Mouse (Mus musculus): ENCODE results near the gene Iqca. TPM values are rescaled to one million over a fixed set of nuclear protein-coding genes. Genes with fewer than 3 reads are reported as not detected.

The Iqca gene
- polyA plus RNA-seq, 1 experiment: 19.1 TPM

GRCm38 (mm10) chr1:90060054-90060453 is 93.1 kb downstream of the Iqca start:
- Histone ChIP-seq H3K27me3 (ENCODE audit: control insufficient read depth, insufficient read depth, low read length) (no peaks in the 10 kb centered on the region), H3K36me3 (ENCODE audit: control insufficient read depth, insufficient read depth, low read length) (no peaks in the 10 kb centered on the region), H3K4me1 (ENCODE audit: control insufficient read depth, insufficient read depth, low read length) (no peaks in the 10 kb centered on the region), H3K4me3 (ENCODE audit: control insufficient read depth, low read depth, low read length) (no peak overlapping the region), H3K27ac (ENCODE audit: control insufficient read depth, insufficient read depth, low read depth, low read length) (no peak overlapping the region)
- no peak for TF ChIP-seq POLR2A (IDR thresholded peaks at IDR 0.05; ENCODE audit: control insufficient read depth, low read depth, low read length)
- no peak for TF ChIP-seq CTCF (IDR thresholded peaks at IDR 0.05; ENCODE audit: control insufficient read depth, insufficient read depth, insufficient replicate concordance, low read depth, low read length)

GRCm38 (mm10) chr1:90054991-90055390 is 98.2 kb downstream of the Iqca start:
- no peak overlapping the region for H3K4me3 ChIP-seq (ENCODE audit: control insufficient read depth, low read depth, low read length)
- TF ChIP-seq CTCF (IDR thresholded peaks at IDR 0.05; ENCODE audit: control insufficient read depth, insufficient read depth, insufficient replicate concordance, low read depth, low read length) (no peak), POLR2A (IDR thresholded peaks at IDR 0.05; ENCODE audit: control insufficient read depth, low read depth, low read length) (no peak)
- no peaks in the 10 kb centered on the region for H3K36me3 ChIP-seq (ENCODE audit: control insufficient read depth, insufficient read depth, low read length)
- H3K27me3 ChIP-seq (ENCODE audit: control insufficient read depth, insufficient read depth, low read length): no peaks in the 10 kb centered on the region
- no peak overlapping the region for H3K27ac ChIP-seq (ENCODE audit: control insufficient read depth, insufficient read depth, low read depth, low read length)
- H3K4me1 ChIP-seq (ENCODE audit: control insufficient read depth, insufficient read depth, low read length): no peaks in the 10 kb centered on the region

- Histone ChIP-seq H3K4me3 (ENCODE audit: control insufficient read depth, low read depth, low read length) (no peak overlapping the region), H3K4me1 (ENCODE audit: control insufficient read depth, insufficient read depth, low read length) (no peaks in the 10 kb centered on the region), H3K27me3 (ENCODE audit: control insufficient read depth, insufficient read depth, low read length) (no peaks in the 10 kb centered on the region), H3K27ac (ENCODE audit: control insufficient read depth, insufficient read depth, low read depth, low read length) (no peak overlapping the region), H3K36me3 (ENCODE audit: control insufficient read depth, insufficient read depth, low read length) (no peaks in the 10 kb centered on the region)
- no peak for TF ChIP-seq POLR2A (IDR thresholded peaks at IDR 0.05; ENCODE audit: control insufficient read depth, low read depth, low read length)
- no peak for TF ChIP-seq CTCF (IDR thresholded peaks at IDR 0.05; ENCODE audit: control insufficient read depth, insufficient read depth, insufficient replicate concordance, low read depth, low read length)
Measured at GRCm38 (mm10) chr1:90051347-90051746, 101.9 kb downstream of the Iqca start.

GRCm38 (mm10) chr1:90050046-90050739 is 103.0 kb downstream of the Iqca start:
- TF ChIP-seq CTCF (IDR thresholded peaks at IDR 0.05; ENCODE audit: control insufficient read depth, insufficient read depth, insufficient replicate concordance, low read depth, low read length) (no peak), POLR2A (IDR thresholded peaks at IDR 0.05; ENCODE audit: control insufficient read depth, low read depth, low read length) (no peak)
- Histone ChIP-seq H3K36me3 (ENCODE audit: control insufficient read depth, insufficient read depth, low read length) (no peaks in the 10 kb centered on the region), H3K27ac (ENCODE audit: control insufficient read depth, insufficient read depth, low read depth, low read length) (no peak overlapping the region), H3K4me1 (ENCODE audit: control insufficient read depth, insufficient read depth, low read length) (no peaks in the 10 kb centered on the region), H3K4me3 (ENCODE audit: control insufficient read depth, low read depth, low read length) (no peak overlapping the region), H3K27me3 (ENCODE audit: control insufficient read depth, insufficient read depth, low read length) (no peaks in the 10 kb centered on the region)

GRCm38 (mm10) chr1:90028305-90028704 is 124.9 kb downstream of the Iqca start:
- Histone ChIP-seq H3K27me3 (ENCODE audit: control insufficient read depth, insufficient read depth, low read length) (no peaks in the 10 kb centered on the region), H3K27ac (ENCODE audit: control insufficient read depth, insufficient read depth, low read depth, low read length) (no peak overlapping the region), H3K4me3 (ENCODE audit: control insufficient read depth, low read depth, low read length) (no peak overlapping the region), H3K4me1 (ENCODE audit: control insufficient read depth, insufficient read depth, low read length) (no peaks in the 10 kb centered on the region), H3K36me3 (ENCODE audit: control insufficient read depth, insufficient read depth, low read length) (no peaks in the 10 kb centered on the region)
- TF ChIP-seq POLR2A (IDR thresholded peaks at IDR 0.05; ENCODE audit: control insufficient read depth, low read depth, low read length) (no peak), CTCF (IDR thresholded peaks at IDR 0.05; ENCODE audit: control insufficient read depth, insufficient read depth, insufficient replicate concordance, low read depth, low read length) (no peak)

GRCm38 (mm10) chr1:90026945-90027344 is 126.3 kb downstream of the Iqca start:
- TF ChIP-seq POLR2A (IDR thresholded peaks at IDR 0.05; ENCODE audit: control insufficient read depth, low read depth, low read length) (no peak), CTCF (IDR thresholded peaks at IDR 0.05; ENCODE audit: control insufficient read depth, insufficient read depth, insufficient replicate concordance, low read depth, low read length) (peak; percentile 53; the same call in 1 of the 2 replicates)
- Histone ChIP-seq H3K4me3 (ENCODE audit: control insufficient read depth, low read depth, low read length) (no peak overlapping the region), H3K4me1 (ENCODE audit: control insufficient read depth, insufficient read depth, low read length) (no peaks in the 10 kb centered on the region), H3K27ac (ENCODE audit: control insufficient read depth, insufficient read depth, low read depth, low read length) (no peak overlapping the region), H3K27me3 (ENCODE audit: control insufficient read depth, insufficient read depth, low read length) (no peaks in the 10 kb centered on the region), H3K36me3 (ENCODE audit: control insufficient read depth, insufficient read depth, low read length) (no peaks in the 10 kb centered on the region)

- no peaks in the 10 kb centered on the region for H3K27me3 ChIP-seq (ENCODE audit: control insufficient read depth, insufficient read depth, low read length)
- no peak for TF ChIP-seq CTCF (IDR thresholded peaks at IDR 0.05; ENCODE audit: control insufficient read depth, insufficient read depth, insufficient replicate concordance, low read depth, low read length)
- TF ChIP-seq POLR2A (IDR thresholded peaks at IDR 0.05; ENCODE audit: control insufficient read depth, low read depth, low read length): no peak
- no peak overlapping the region for H3K4me3 ChIP-seq (ENCODE audit: control insufficient read depth, low read depth, low read length)
- H3K4me1 ChIP-seq (ENCODE audit: control insufficient read depth, insufficient read depth, low read length): no peaks in the 10 kb centered on the region
- H3K27ac ChIP-seq (ENCODE audit: control insufficient read depth, insufficient read depth, low read depth, low read length): no peak overlapping the region
- H3K36me3 ChIP-seq (ENCODE audit: control insufficient read depth, insufficient read depth, low read length): no peaks in the 10 kb centered on the region
Measured at GRCm38 (mm10) chr1:90020336-90020735, 132.9 kb downstream of the Iqca start.

Measured in testis, adult 2 months (tissue).